ENCODE assay signal across 8 mouse cellular contexts in the genomic region with DNA sequence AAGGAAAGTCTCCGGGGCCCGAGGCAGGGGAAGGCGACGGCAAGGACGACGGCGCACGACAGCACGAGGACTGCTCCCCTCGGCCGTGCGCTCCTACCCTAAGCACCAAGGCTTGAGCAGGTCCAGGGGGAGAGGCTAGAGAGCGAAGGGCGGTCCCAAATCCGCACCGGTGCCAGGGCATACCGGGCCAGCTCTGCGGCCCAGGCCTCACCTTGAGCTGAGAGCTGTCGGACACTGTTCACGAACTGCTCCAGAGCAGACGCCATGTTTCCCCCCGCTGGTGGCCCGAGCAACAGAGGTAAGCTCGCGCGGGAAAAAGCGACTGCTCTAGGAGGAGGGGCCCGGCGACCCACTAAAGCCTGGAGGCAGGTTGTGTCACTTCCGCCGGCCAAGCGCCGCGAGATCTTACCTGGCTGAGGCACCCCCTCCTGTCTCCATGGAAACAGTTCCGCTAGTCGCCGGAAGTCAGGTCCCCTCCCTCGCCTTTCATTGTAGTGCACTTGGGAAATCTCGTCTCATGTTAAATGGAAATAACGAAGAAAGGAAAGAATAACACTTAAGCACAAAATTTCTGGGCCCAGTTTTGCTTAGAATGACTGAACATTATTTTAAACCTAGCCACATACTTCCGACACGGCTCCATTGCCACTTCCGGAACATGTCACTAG. TPM values are rescaled to one million over a fixed set of nuclear protein-coding genes. Genes with fewer than 3 reads are reported as not detected.
DNase-seq lines count a peak whose midpoint lies in the region; ATAC-seq and TF ChIP-seq lines count a peak whose summit lies in the region.

A gene (minus strand): TSS at position 380 of the 668 bp plus-strand sequence.

- peak within 1 kb of the TSS; percentile 95 for H3K4me3 ChIP-seq in hindbrain, embryonic 13.5 days

- peak within 1 kb of the TSS; percentile 99 for H3K27ac ChIP-seq in hindbrain, embryonic 13.5 days

- H3K27me3 ChIP-seq in Patski = no peaks in the 10 kb centered on the region
- H3K27me3 ChIP-seq in hindbrain, embryonic 13.5 days = no peaks in the 10 kb centered on the region

- CTCF ChIA-PET in Patski (lab: Charles Lee) = interaction anchor here (1.4 kb wide), 1 partner anchor 17 kb away, joined by 5 read pairs; no protein-coding TSS in a partner anchor

- H3K4me1 ChIP-seq in hindbrain, embryonic 13.5 days (replicated peaks) = peaks cover 26% of the 10 kb centered on the region

- POLR2A ChIA-PET in Patski (lab: Charles Lee) = interaction anchor here (0.8 to 1.5 kb wide), 5 partner anchors 8 to 196 kb away, joined by 3 to 6 read pairs (median 3); no protein-coding TSS in a partner anchor

- peak; percentile 79 for DNase-seq in Patski (ENCODE audit: low read depth, low spot score)
- DNase-seq in cerebellum, postnatal 14 days = peak; percentile 96 to 97
- DNase-seq in frontal cortex, postnatal 14 days (ENCODE audit: low spot score in 2 of 2) = peak; percentile 91 to 93
- DNase-seq in layer of hippocampus, postnatal 25 days (ENCODE audit: extremely low spot score in 1 of 2, low spot score in 1 of 2) = peak; percentile 82 to 85
- DNase-seq in lung, postnatal 25 days (ENCODE audit: low spot score) = peak; percentile 98
- peak; percentile 98 for DNase-seq in retina, embryonic 14.5 days (ENCODE audit: low spot score)
- DNase-seq in thymus, postnatal 4 days = peak; percentile 94

- peak within 1 kb of the TSS; percentile 95 for H3K9ac ChIP-seq in hindbrain, embryonic 13.5 days

- ATAC-seq in Patski = peak; percentile 74
- peak; percentile 97 for ATAC-seq in hindbrain, embryonic 13.5 days (ENCODE audit: low FRiP score)

- no peaks in the 10 kb centered on the region for H3K9me3 ChIP-seq in hindbrain, embryonic 13.5 days

- in situ Hi-C loops in Patski (cut with MboI; ENCODE audit: low pct_unique_long_range_greater_than_20kb) = no loop called here

- peak within 1 kb of the TSS; percentile 68 for H3K4me2 ChIP-seq in hindbrain, embryonic 13.5 days

- under 1% methylated on average over 43 of the region's 43 CpGs for whole genome bisulfite sequencing in hindbrain, embryonic 13.5 days

- no peak for TF ChIP-seq CTCF in Patski (IDR thresholded peaks at IDR 0.05)

- peaks cover 22% of the 10 kb centered on the region for H3K36me3 ChIP-seq in hindbrain, embryonic 13.5 days

RNA-seq across cellular contexts. Expression of the gene that starts here (rescaled TPM):
- 109 TPM for polyA plus RNA-seq in Patski (2021)
- polyA plus RNA-seq in hindbrain, embryonic 13.5 days (2015; fragmentation: Nextera tagmentation; extraction: Ambion mirVana) = 205 and 210 TPM in 2 replicates
- 10 to 100 TPM; 73.7 to 74.6 TPM for total RNA-seq in layer of hippocampus, postnatal 25 days (2021)

Comparison
In these comparisons a context has a peak if more than half of its experiments do, and no peak if none do; other contexts are left out.
1. Peak in every context shown above with its lines: DNase-seq, ATAC-seq, H3K4me3 ChIP-seq and H3K27ac ChIP-seq.